Mouse (Mus musculus): Measurements from ENCODE around the gene Cd2bp2.

GRCm38 (mm10) chr7:127192989-127193388 lies 2.9 kb downstream of the Cd2bp2 start:
- TF ChIP-seq CTCF (IDR thresholded peaks at IDR 0.05), result no peak
- TF ChIP-seq POLR2A (IDR thresholded peaks at IDR 0.05; ENCODE audit: insufficient read depth, low read depth, low read length), result no peak

Measured in heart, adult 2 months (tissue).